Mouse (Mus musculus) thymus, adult 2 months (tissue): Measurements from ENCODE around the gene Myo18a. TPM values are rescaled to one million over a fixed set of nuclear protein-coding genes. Genes with fewer than 3 reads are reported as not detected.

ENCODE experiments used
- DNase-seq: peaks from one replicate; pipeline ENCODE4 v3.0.0; 2021
- H3K27ac ChIP-seq: fragments of 200-500 bp; 2 replicates; pipeline ENCODE4 v1.5.1; 2012; ENCODE audit warnings: low read length, control low read depth; ENCODE audit not compliant: control insufficient read depth, insufficient read depth
- H3K27me3 ChIP-seq: fragments of 200-500 bp; 2 replicates; pipeline ENCODE4 v1.6.1; 2012; ENCODE audit warnings: mild to moderate bottlenecking, low read length, moderate library complexity, mixed read lengths; ENCODE audit not compliant: control insufficient read depth, insufficient read depth
- H3K36me3 ChIP-seq: fragments of 200-500 bp; 2 replicates; pipeline ENCODE4 v1.6.1; 2012; ENCODE audit warnings: mild to moderate bottlenecking, low read length, moderate library complexity; ENCODE audit not compliant: control insufficient read depth, insufficient read depth
- H3K4me1 ChIP-seq: fragments of 200-500 bp; replicated peaks from 2 replicates; pipeline ENCODE4 v1.6.1; 2012; ENCODE audit warnings: low read length; ENCODE audit not compliant: control insufficient read depth, insufficient read depth
- H3K4me3 ChIP-seq: fragments of 200-500 bp; 2 replicates; pipeline ENCODE4 v1.5.1; 2012; ENCODE audit warnings: mild to moderate bottlenecking, low read length, control low read depth, moderate library complexity; ENCODE audit not compliant: control insufficient read depth, insufficient read depth
- CTCF ChIP-seq: fragments of 200-500 bp; IDR thresholded peaks from 2 replicates; pipeline ENCODE4 v1.5.1; 2012; ENCODE audit warnings: mild to moderate bottlenecking, control low read depth, low read length, moderate library complexity, borderline replicate concordance; ENCODE audit not compliant: control insufficient read depth, poor library complexity, insufficient read depth; ENCODE audit errors: extremely low read depth
- POLR2A ChIP-seq: fragments of 200-500 bp; IDR thresholded peaks from 2 replicates; pipeline ENCODE4 v1.6.1; 2012; ENCODE audit warnings: mild to moderate bottlenecking, low read length, control low read depth, moderate library complexity; ENCODE audit not compliant: control insufficient read depth, poor library complexity, insufficient read depth; ENCODE audit errors: extremely low read depth
- WGBS: fragments of 180-500 bp; shearing (Covaris S2); methylation state at CpG from one replicate; pipeline ENCODE4 v1.1.7; 2018; 5-methylcytosine and 5-hydroxymethylcytosine counted together
- polyA plus RNA-seq: library from polyadenylated mRNA; depleted of rRNA; stranded (reverse); fragments of >200 nt; gene quantifications from 2 replicates; pipeline ENCODE4 v1.2.3, GENCODE M21; 2012

Myo18a gene
- polyA plus RNA-seq, 1 experiment = 105 TPM

DNA sequence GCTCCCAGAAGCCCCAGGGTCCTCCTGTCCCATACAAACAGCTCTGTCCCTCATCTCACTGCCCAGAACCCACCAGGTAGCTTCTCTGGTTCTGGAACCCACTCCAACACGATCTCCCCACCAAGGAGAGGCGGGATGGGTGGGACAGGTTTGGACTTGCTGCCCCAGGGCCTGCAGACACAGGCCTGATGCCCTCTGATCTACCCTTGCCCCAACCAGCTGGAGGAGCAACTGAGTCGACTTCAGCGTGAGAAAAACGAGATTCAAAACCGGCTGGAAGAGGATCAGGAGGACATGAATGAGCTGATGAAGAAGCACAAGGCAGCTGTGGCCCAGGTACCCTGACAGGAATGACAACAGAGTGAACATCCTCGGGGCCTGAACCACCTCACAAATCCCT is 86.1 kb downstream of the Myo18a start:
- H3K27me3 ChIP-seq = no peaks in the 10 kb centered on the region
- TF ChIP-seq POLR2A (no peak), CTCF (no peak)
- WGBS = 90% methylated on average over 7 of the region's 7 CpGs
- H3K27ac ChIP-seq = no peak overlapping the region
- H3K4me1 ChIP-seq = no peaks in the 10 kb centered on the region
- no peak for DNase-seq
- H3K36me3 ChIP-seq = peaks cover 67% of the 10 kb centered on the region
- no peak overlapping the region for H3K4me3 ChIP-seq

DNA sequence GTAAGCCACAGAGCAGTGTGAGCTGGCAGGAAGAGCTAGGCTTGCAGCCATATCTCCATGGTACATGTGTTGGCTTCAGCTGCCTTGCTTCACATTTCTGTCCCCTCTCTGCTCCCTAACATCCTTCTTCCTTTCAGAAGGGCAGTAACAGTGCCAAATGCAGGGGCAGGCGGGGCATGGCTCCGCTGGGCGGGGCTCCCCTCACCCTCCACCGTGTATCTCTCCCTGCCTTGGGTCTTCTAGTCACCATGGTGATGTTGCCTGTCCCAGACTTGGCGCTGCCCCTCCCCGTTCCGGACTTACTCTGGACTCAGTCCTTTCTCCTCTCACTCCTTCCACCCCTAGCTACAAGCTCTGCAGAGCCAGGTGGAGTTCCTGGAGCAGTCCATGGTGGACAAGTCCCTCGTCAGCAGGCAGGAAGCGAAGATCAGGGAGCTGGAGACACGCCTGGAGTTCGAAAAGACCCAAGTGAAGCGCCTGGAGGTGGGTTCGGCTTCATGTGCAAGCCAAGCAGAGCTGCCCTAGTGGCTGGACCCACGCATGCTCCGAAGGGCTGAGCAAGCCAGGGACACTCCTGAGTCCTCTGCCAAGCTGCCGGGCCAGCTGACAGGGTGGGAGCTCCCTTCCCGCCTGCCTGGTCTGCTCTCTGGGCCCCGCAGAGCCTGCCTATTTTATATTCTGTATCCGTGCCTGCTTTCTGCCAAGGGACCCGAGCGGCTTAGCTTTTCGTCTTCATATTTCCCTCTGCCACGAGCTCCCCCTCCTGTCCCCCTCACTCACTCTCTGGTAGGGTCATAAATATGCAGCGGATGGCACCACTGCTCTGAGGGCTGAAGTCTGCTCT is 87.6 kb downstream of the Myo18a start:
- no peak overlapping the region for H3K27ac ChIP-seq
- DNase-seq = no peak
- no peak overlapping the region for H3K4me3 ChIP-seq
- WGBS = 95% methylated on average over 24 of the region's 24 CpGs
- no peak for TF ChIP-seq CTCF
- no peak for TF ChIP-seq POLR2A
- peaks cover 59% of the 10 kb centered on the region for H3K36me3 ChIP-seq
- no peaks in the 10 kb centered on the region for H3K27me3 ChIP-seq
- no peaks in the 10 kb centered on the region for H3K4me1 ChIP-seq

DNA sequence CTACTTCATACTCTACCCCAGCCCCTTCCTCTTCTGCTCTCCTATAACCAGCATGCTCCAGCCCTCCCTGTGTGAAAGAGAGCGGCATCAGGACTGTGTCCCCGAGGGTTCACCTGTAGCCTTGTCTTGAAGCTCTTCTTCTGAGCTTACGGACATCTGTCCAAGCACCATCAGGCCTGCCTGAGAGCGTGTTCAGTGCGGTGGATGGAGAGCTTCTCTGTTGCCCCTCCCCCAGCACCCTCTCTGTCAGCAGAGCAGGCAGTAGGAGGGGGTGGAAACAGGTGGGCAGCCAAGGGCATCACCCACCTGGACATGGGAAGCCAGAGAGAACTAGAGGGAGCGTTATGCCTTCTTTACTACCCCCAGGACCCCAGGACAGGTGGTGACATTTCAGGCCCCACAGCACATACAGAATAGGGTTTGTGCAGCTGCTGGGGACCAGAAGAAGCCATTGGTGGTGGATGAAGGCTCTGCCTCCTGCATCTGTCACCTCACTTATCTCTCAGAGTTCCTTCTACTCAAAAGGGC is 88.5 kb downstream of the Myo18a start:
- Histone ChIP-seq H3K36me3 (peaks cover 51% of the 10 kb centered on the region), H3K4me3 (no peak overlapping the region), H3K27ac (no peak overlapping the region), H3K27me3 (no peaks in the 10 kb centered on the region), H3K4me1 (no peaks in the 10 kb centered on the region)
- 96% methylated on average over 6 of the region's 6 CpGs for WGBS
- TF ChIP-seq CTCF (no peak), POLR2A (no peak)
- DNase-seq = no peak

DNA sequence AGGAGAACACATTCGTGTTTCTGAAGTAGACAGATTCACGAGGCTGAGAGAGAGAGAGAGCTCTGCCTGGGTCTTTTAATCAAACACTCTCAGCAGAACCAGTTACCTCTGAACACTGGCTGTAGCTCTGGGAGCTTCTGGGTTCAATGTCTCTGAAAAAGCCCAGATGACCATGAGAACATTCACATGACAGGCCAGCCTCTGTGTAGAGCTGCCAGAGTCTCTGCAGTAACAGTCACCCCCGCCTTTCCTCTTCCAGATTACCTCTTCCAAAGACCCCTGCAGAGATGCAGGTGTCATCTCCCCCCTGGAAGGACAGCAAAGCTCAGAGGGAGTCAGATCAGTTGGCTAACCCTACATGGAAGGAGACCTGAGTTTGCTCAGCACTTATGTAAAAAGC is 89.1 kb downstream of the Myo18a start:
- Histone ChIP-seq H3K4me3 (no peak overlapping the region), H3K27me3 (no peaks in the 10 kb centered on the region), H3K4me1 (no peaks in the 10 kb centered on the region), H3K36me3 (peaks cover 47% of the 10 kb centered on the region), H3K27ac (no peak overlapping the region)
- DNase-seq = no peak
- TF ChIP-seq CTCF (no peak), POLR2A (no peak)
- WGBS = 94% methylated on average over 3 of the region's 3 CpGs

DNA sequence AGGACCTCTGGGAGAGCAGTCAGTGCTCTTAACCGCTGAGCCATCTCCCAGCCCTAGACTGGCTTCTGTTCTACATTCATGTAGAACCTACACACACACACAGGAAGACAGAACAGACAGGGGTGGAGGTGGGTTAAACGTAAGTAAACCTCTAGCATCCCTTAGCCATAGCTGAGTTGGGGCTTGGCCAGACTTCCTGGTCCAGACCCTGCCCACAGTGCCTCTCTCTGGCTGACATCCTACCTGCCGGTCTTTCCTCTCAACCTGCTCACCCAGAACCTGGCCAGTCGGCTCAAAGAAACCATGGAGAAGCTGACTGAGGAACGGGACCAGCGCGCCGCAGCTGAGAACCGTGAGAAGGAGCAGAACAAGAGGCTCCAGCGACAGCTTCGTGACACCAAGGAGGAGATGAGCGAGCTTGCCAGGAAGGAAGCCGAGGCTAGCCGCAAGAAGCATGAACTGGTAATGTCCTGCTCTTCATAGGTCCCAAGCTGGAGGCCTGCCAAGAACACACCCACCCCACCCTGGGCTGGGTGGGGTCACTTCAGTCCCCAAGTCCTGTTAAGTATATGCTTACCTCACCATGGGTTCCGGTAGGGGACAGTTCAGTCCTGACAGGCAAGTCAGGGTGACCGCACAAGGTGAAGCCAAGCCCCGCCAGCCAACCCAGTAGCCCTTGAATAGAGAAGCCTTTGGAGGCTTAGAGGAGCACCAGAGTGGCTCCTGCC is 90.1 kb downstream of the Myo18a start:
- WGBS = 91% methylated on average over 17 of the region's 17 CpGs
- peaks cover 47% of the 10 kb centered on the region for H3K36me3 ChIP-seq
- no peak overlapping the region for H3K4me3 ChIP-seq
- H3K27me3 ChIP-seq = no peaks in the 10 kb centered on the region
- H3K27ac ChIP-seq = no peak overlapping the region
- TF ChIP-seq CTCF (no peak), POLR2A (no peak)
- no peaks in the 10 kb centered on the region for H3K4me1 ChIP-seq
- DNase-seq = no peak

DNA sequence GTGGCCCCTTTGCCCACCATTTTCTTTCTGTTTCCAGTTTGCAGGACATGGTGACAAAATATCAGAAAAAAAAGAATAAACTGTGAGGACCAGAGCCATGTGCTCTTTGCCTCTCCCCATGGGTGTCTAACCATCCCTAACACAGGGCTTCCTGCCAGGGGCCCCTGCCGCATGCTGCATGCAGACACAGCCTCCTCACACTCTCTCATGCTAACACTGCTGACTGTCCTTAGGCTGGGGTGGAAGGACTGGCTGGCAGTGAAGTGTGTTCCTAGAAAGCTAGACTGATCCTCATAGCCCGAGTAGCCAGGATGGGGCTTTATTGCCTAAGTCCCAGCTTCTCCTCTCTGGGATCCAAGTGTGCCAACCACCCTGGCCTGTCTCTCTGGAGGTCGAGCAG is 91.6 kb downstream of the Myo18a start:
- H3K27me3 ChIP-seq = no peaks in the 10 kb centered on the region
- 94% methylated on average over 3 of the region's 3 CpGs for WGBS
- H3K4me1 ChIP-seq = no peaks in the 10 kb centered on the region
- DNase-seq = no peak
- no peak overlapping the region for H3K27ac ChIP-seq
- TF ChIP-seq CTCF = no peak
- no peak for TF ChIP-seq POLR2A
- no peak overlapping the region for H3K4me3 ChIP-seq
- H3K36me3 ChIP-seq = peaks cover 54% of the 10 kb centered on the region
